ENCODE assay signal across 8 mouse cellular contexts in the genomic region with DNA sequence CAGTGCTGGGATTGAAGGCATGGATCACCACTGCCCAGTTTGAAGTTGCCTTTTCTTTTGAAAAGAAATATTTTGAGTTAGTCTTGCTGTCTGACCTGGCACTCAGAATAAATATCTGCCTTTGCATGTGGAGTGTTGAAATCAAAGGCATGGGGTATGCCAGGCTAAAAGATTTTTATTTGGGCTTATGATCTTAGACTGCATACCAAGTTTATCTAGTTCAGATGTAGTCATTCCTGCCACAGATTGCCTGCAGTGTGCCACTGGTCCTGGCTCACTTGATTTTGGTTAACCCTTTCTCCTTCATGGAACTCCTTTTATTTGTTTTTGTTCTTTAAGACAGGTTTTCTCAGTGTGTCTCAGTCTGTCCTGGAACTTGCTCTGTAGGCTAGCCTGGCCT. TPM values are rescaled to one million over a fixed set of nuclear protein-coding genes. Genes with fewer than 3 reads are reported as not detected.
DNase-seq lines count a peak whose midpoint lies in the region; ATAC-seq and TF ChIP-seq lines count a peak whose summit lies in the region.

No protein-coding gene starts in this region.

- H3K27me3 ChIP-seq in CH12.LX (replicated peaks), result no peaks in the 10 kb centered on the region
- no peaks in the 10 kb centered on the region for H3K27me3 ChIP-seq in forebrain, embryonic 16.5 days (replicated peaks; ENCODE audit: control insufficient read depth, insufficient read depth, low read length)
- no peaks in the 10 kb centered on the region for H3K27me3 ChIP-seq in liver, embryonic 13.5 days

- H3K36me3 ChIP-seq in CH12.LX (replicated peaks in 1 of 2; ENCODE audit: control insufficient read depth in 1 of 2, insufficient read depth in 1 of 2, low read length in 1 of 2), result peaks cover 21 to 46% of the 10 kb centered on the region in 2 experiments
- peaks cover 12% of the 10 kb centered on the region for H3K36me3 ChIP-seq in forebrain, embryonic 16.5 days (ENCODE audit: control insufficient read depth, insufficient read depth)
- H3K36me3 ChIP-seq in liver, embryonic 13.5 days, result peaks cover 48% of the 10 kb centered on the region

- no peak for TF ChIP-seq CTCF in CH12.LX (conservative IDR thresholded peaks at IDR 0.05 in 1 of 2, IDR thresholded peaks at IDR 0.05 in 1 of 2; ENCODE audit: low read depth in 2 of 2, low read length in 2 of 2)

- intact Hi-C loops in left cerebral cortex, postnatal 10 days (cut with DNase I), result no loop called here

- H3K4me3 ChIP-seq in CH12.LX (replicated peaks in 1 of 3; ENCODE audit: low read depth in 2 of 3, low read length in 2 of 3, poor library complexity in 1 of 3), result peak overlapping the region; percentile 61 to 91 (median 76)
- H3K4me3 ChIP-seq in forebrain, embryonic 16.5 days (replicated peaks; ENCODE audit: low read length), result peak overlapping the region; percentile 61
- H3K4me3 ChIP-seq in liver, embryonic 13.5 days (replicated peaks), result peak overlapping the region; percentile 88

- peak overlapping the region; percentile 100 for H3K9ac ChIP-seq in CH12.LX (ENCODE audit: insufficient read depth, low read depth)
- peak overlapping the region; percentile 56 for H3K9ac ChIP-seq in forebrain, embryonic 16.5 days (replicated peaks; ENCODE audit: low read depth, low read length)
- H3K9ac ChIP-seq in liver, embryonic 13.5 days, result peak overlapping the region; percentile 84

- no peak for TF ChIP-seq POLR2A in CH12.LX (IDR thresholded peaks at IDR 0.05; ENCODE audit: low read depth, low read length)

- no peak overlapping the region for H3K27ac ChIP-seq in CH12.LX (ENCODE audit: insufficient read depth, low read depth)
- no peak overlapping the region for H3K27ac ChIP-seq in forebrain, embryonic 16.5 days (ENCODE audit: low read length)
- H3K27ac ChIP-seq in liver, embryonic 13.5 days, result peak overlapping the region; percentile 69

- DNase-seq in embryo, embryonic 9.5 days (ENCODE audit: extremely low spot score), result peak; percentile 20
- DNase-seq in embryo, embryonic 10 days (ENCODE audit: low spot score), result no peak
- no peak for DNase-seq in CH12.LX (ENCODE audit: extremely low read depth)
- DNase-seq in liver, embryonic 13.5 days, result no peak
- DNase-seq in right cerebral cortex, postnatal 25 days, result no peak
- DNase-seq in gastrocnemius, adult 18-20 months (ENCODE audit: low spot score), result no peak
- no peak for DNase-seq in left cerebral cortex, postnatal 10 days (ENCODE audit: extremely low spot score in 1 of 2, low spot score in 2 of 2)

- TF ChIP-seq EP300 in CH12.LX (IDR thresholded peaks at IDR 0.05; ENCODE audit: low read length), result no peak

- ATAC-seq in forebrain, embryonic 16.5 days, result no peak
- no peak for ATAC-seq in liver, embryonic 13.5 days (ENCODE audit: low read depth)

- in situ Hi-C loops in CH12.LX (cut with MboI; ENCODE audit: low pct_ligation_motif_present, low pct_unique_long_range_greater_than_20kb, low sequenced_read_pairs), result no loop called here

- dilution Hi-C loops in CH12.LX (cut with MboI; ENCODE audit: extremely low pct_ligation_motif_present, extremely low pct_unique_long_range_greater_than_20kb, low sequenced_read_pairs), result no loop called here

- peaks cover 3 to 34% of the 10 kb centered on the region in 2 experiments; a peak in 3 of 4 replicates for H3K4me1 ChIP-seq in CH12.LX (ENCODE audit: control insufficient read depth in 1 of 2, insufficient read depth in 2 of 2)
- H3K4me1 ChIP-seq in forebrain, embryonic 16.5 days (replicated peaks; ENCODE audit: control insufficient read depth, insufficient read depth, low read length), result peaks cover 31% of the 10 kb centered on the region
- peaks cover 46% of the 10 kb centered on the region for H3K4me1 ChIP-seq in liver, embryonic 13.5 days (replicated peaks)

- TF ChIP-seq RAD21 in CH12.LX (IDR thresholded peaks at IDR 0.05; ENCODE audit: low read depth, low read length), result no peak

- peaks cover 63% of the 10 kb centered on the region for H3K79me2 ChIP-seq in CH12.LX (replicated peaks; ENCODE audit: control insufficient read depth, extremely low read depth, insufficient read depth, poor library complexity, severe bottlenecking)

- H3K4me2 ChIP-seq in CH12.LX (ENCODE audit: insufficient read depth, low read depth, poor library complexity, severe bottlenecking), result peak overlapping the region; percentile 73
- H3K4me2 ChIP-seq in forebrain, embryonic 16.5 days (ENCODE audit: low read length), result peak overlapping the region; percentile 97
- peak overlapping the region; percentile 94 for H3K4me2 ChIP-seq in liver, embryonic 13.5 days

- no peaks in the 10 kb centered on the region for H3K9me3 ChIP-seq in CH12.LX (replicated peaks; ENCODE audit: low read length)
- H3K9me3 ChIP-seq in forebrain, embryonic 16.5 days (ENCODE audit: control insufficient read depth, low read length), result no peaks in the 10 kb centered on the region
- H3K9me3 ChIP-seq in liver, embryonic 13.5 days (replicated peaks), result no peaks in the 10 kb centered on the region

TF ChIP-seq in CH12.LX, 34 proteins besides CTCF, POLR2A, EP300 and RAD21:
- TF ChIP-seq USF2 (conservative IDR thresholded peaks at IDR 0.05; ENCODE audit: low read depth, low read length) (no peak), MXI1 (IDR thresholded peaks at IDR 0.05; ENCODE audit: low read depth, low read length) (no peak), ZNF384 (IDR thresholded peaks at IDR 0.05; ENCODE audit: low read depth, low read length) (no peak), E2F4 (IDR thresholded peaks at IDR 0.05; ENCODE audit: insufficient replicate concordance, low read depth, low read length) (no peak), PAX5 (IDR thresholded peaks at IDR 0.05; ENCODE audit: low read length) (no peak), MYC (IDR thresholded peaks at IDR 0.05; ENCODE audit: low read depth, low read length) (no peak), IRF4 (IDR thresholded peaks at IDR 0.05; ENCODE audit: low read depth, low read length) (no peak), NELFE (IDR thresholded peaks at IDR 0.05; ENCODE audit: low read depth, low read length) (no peak), ZC3H11A (IDR thresholded peaks at IDR 0.05; ENCODE audit: low read depth, low read length) (no peak), JUND (conservative IDR thresholded peaks at IDR 0.05; ENCODE audit: low read depth, low read length) (no peak), MEF2A (IDR thresholded peaks at IDR 0.05; ENCODE audit: borderline replicate concordance, low read depth, low read length) (no peak), MAZ (IDR thresholded peaks at IDR 0.05; ENCODE audit: low read depth, low read length) (no peak), BHLHE40 (IDR thresholded peaks at IDR 0.05; ENCODE audit: low read depth, low read length) (no peak)

RNA-seq across cellular contexts. Expression of a gene that starts 1.4 kb away (rescaled TPM):
- total RNA-seq in CH12.LX (2012; rRNA removed) (137 and 185 TPM in 2 replicates), CH12.LX (2014; rRNA removed) (296 and 345 TPM in 2 replicates)
- polyA plus RNA-seq in CH12.LX (2012; ENCODE audit: insufficient read length, low read depth), result 196 and 231 TPM in 2 replicates
- polyA plus RNA-seq in forebrain, embryonic 16.5 days (2015; fragmentation: Nextera tagmentation; extraction: Ambion mirVana), result 246 and 250 TPM in 2 replicates
- 102 and 131 TPM in 2 replicates for polyA plus RNA-seq in liver, embryonic 13.5 days (2015; fragmentation: Nextera tagmentation; extraction: Ambion mirVana)
- 10 to 100 TPM; 55.4 to 55.5 TPM for total RNA-seq in gastrocnemius, adult 18-20 months (2021)
- 100 to 1,000 TPM; 146 to 149 TPM for total RNA-seq in left cerebral cortex, postnatal 10 days (2021)

RNA-seq across cellular contexts. Expression of a gene that starts 6.6 kb away (rescaled TPM):
- total RNA-seq in CH12.LX (2012; rRNA removed), result 11.5 and 12.7 TPM in 2 replicates
- 19.7 and 22.2 TPM in 2 replicates for total RNA-seq in CH12.LX (2014; rRNA removed)
- polyA plus RNA-seq in CH12.LX (2012; ENCODE audit: insufficient read length, low read depth), result 15.0 and 19.4 TPM in 2 replicates
- 35.3 and 41.6 TPM in 2 replicates for polyA plus RNA-seq in forebrain, embryonic 16.5 days (2015; fragmentation: Nextera tagmentation; extraction: Ambion mirVana)
- polyA plus RNA-seq in liver, embryonic 13.5 days (2015; fragmentation: Nextera tagmentation; extraction: Ambion mirVana), result 6.9 and 8.1 TPM in 2 replicates
- 10 to 100 TPM; 34.3 to 35.0 TPM for total RNA-seq in gastrocnemius, adult 18-20 months (2021)
- total RNA-seq in left cerebral cortex, postnatal 10 days (2021), result 10 to 100 TPM; 47.9 to 52.3 TPM

RNA-seq across cellular contexts. Expression of a gene that starts 44.0 kb away (rescaled TPM):
- total RNA-seq in CH12.LX (2012; rRNA removed) (141 and 157 TPM in 2 replicates), CH12.LX (2014; rRNA removed) (105 and 116 TPM in 2 replicates)
- 179 and 191 TPM in 2 replicates for polyA plus RNA-seq in CH12.LX (2012; ENCODE audit: insufficient read length, low read depth)
- 336 and 357 TPM in 2 replicates for polyA plus RNA-seq in forebrain, embryonic 16.5 days (2015; fragmentation: Nextera tagmentation; extraction: Ambion mirVana)
- polyA plus RNA-seq in liver, embryonic 13.5 days (2015; fragmentation: Nextera tagmentation; extraction: Ambion mirVana), result 218 and 238 TPM in 2 replicates
- 100 to 1,000 TPM; 147 to 154 TPM for total RNA-seq in gastrocnemius, adult 18-20 months (2021)
- 100 to 1,000 TPM; 101 to 118 TPM for total RNA-seq in left cerebral cortex, postnatal 10 days (2021)
